Mouse (Mus musculus) MEL-GATA-1-ER (cell line): ENCODE data around the gene Zfp385a.

Experiments used
- DNase-seq: peaks from one replicate; pipeline ENCODE4 v3.0.0-alpha.2; 2012; ENCODE audit warnings: low read depth; ENCODE audit errors: extremely low read depth

Gene Zfp385a

GRCm38 (mm10) chr15:103339961-103340337 lies at the start of gene Zfp385a:
Zfp385a (minus strand) TSS chr15:103340093.
- DNase-seq, result no peak

GRCm38 (mm10) chr15:103388556-103389145 lies 48.8 kb upstream of the Zfp385a start:
- DNase-seq, result no peak

GRCm38 (mm10) chr15:103383771-103384488 lies 44.0 kb upstream of the Zfp385a start:
- no peak for DNase-seq

- DNase-seq, result no peak
Observed at GRCm38 (mm10) chr15:103382795-103383406, 43.0 kb upstream of the Zfp385a start.

- DNase-seq, result no peak
Observed at GRCm38 (mm10) chr15:103382075-103382474, 42.2 kb upstream of the Zfp385a start.

- DNase-seq, result no peak
Observed at GRCm38 (mm10) chr15:103378665-103379356, 38.9 kb upstream of the Zfp385a start.

GRCm38 (mm10) chr15:103377752-103378664 lies 38.1 kb upstream of the Zfp385a start:
- no peak for DNase-seq

GRCm38 (mm10) chr15:103376837-103377269 lies 37.0 kb upstream of the Zfp385a start:
- no peak for DNase-seq

- no peak for DNase-seq
Observed at GRCm38 (mm10) chr15:103375112-103375800, 35.4 kb upstream of the Zfp385a start.

- DNase-seq, result no peak
Observed at GRCm38 (mm10) chr15:103372461-103372860, 32.6 kb upstream of the Zfp385a start.

- no peak for DNase-seq
Observed at GRCm38 (mm10) chr15:103371741-103372140, 31.8 kb upstream of the Zfp385a start.

- no peak for DNase-seq
Observed at GRCm38 (mm10) chr15:103371208-103371607, 31.3 kb upstream of the Zfp385a start.

GRCm38 (mm10) chr15:103370462-103370861 lies 30.6 kb upstream of the Zfp385a start:
- DNase-seq, result no peak

GRCm38 (mm10) chr15:103369123-103369522 lies 29.2 kb upstream of the Zfp385a start:
- DNase-seq, result no peak

GRCm38 (mm10) chr15:103368179-103368940 lies 28.5 kb upstream of the Zfp385a start:
- DNase-seq, result no peak

- DNase-seq, result no peak
Observed at GRCm38 (mm10) chr15:103366376-103367149, 26.7 kb upstream of the Zfp385a start, which contains the start of gene Itga5. Itga5 (minus strand) TSS chr15:103366763.

- no peak for DNase-seq
Observed at GRCm38 (mm10) chr15:103365471-103366375, 25.8 kb upstream of the Zfp385a start.

GRCm38 (mm10) chr15:103364761-103365160 lies 24.9 kb upstream of the Zfp385a start:
- no peak for DNase-seq
